Mouse (Mus musculus): ENCODE measurements around the gene Camta1.
"Not testable (repeated sequence)": the region's sequence is repeated elsewhere in the genome, so short reads cannot be mapped to it uniquely, and the experiment has no call there.

Camta1 gene

DNA sequence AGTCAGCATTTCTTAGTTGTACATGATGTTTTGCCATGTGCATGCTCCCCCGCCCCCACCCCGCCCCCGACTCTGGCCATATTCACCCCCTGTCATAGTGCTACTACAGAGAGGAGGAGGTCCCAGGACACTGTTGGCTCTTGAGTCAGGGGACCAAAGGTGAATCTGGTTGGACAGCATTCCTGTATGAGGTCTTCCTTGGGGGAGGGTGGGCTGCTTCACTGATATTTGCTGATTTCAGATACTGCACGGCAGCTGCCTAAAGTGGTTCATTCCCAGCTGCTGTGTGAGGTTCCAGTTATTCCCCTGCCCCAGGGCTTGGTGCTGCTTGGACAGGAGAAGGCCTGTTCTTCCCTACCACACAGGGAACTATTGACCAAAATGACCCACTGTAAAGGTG lies 973.2 kb downstream of the Camta1 start:
- no peak for DNase-seq (ENCODE audit: low spot score)

DNA sequence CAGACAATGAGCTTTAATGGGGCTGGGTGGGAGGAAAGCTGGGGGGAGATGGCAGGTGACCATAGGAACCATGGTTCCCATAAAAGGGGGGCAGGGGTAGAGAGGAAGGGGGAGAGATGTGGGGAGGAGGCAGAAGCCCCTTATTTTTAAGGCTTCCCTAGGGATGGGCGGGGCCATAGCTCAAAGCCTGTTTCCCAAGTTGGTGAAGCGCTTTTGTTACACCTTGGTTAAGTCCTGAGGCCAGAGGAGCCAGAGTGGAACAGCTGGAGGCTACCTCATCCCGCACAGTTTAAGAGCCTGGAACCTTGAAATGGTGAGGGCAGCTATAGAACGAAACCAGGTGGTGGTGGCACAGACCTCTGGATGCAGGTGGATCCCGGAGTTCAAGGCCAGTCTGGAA lies 973.8 kb downstream of the Camta1 start:
- DNase-seq (ENCODE audit: low spot score) = no peak

DNA sequence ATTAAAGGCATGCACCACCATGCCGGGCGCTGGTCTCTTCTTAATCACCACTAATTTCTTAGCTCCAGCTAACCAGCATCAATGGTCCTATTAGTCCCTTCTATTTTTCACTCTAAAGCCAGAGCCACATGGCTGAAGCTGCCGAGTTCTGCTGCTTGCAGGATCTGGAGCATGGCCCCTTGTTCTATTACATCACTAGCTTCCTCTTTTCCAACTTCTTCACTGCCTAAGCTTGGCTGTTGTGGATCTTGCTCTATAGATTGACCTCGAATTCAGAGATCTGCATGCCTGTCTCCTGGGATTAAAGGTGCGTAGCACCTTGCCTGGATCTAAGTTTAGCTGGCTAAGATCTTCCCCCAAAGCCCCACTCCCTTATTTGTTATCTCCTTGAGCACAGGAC lies 979.0 kb downstream of the Camta1 start:
- no peak for DNase-seq (ENCODE audit: low spot score)

DNA sequence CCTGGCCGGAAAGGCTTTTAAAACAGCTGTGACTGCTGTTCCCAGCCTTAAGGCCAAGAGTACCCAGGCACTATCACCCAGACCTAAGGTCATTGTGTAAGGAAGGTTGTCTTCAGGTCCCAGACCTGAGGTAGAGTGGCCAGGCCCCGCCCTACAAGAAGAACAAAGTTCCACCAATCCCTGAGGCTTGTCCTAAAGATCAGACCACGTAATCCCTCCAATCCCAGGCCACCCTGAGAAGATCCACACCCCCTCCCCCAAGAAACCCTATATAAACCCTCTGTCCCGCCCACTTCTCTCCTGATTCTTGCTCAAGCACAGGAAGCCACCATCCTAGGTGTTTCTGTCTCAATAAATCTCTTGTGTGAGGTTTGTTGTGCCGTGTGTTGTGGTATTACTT lies 981.3 kb downstream of the Camta1 start:
- DNase-seq (ENCODE audit: low spot score) = no peak

DNA sequence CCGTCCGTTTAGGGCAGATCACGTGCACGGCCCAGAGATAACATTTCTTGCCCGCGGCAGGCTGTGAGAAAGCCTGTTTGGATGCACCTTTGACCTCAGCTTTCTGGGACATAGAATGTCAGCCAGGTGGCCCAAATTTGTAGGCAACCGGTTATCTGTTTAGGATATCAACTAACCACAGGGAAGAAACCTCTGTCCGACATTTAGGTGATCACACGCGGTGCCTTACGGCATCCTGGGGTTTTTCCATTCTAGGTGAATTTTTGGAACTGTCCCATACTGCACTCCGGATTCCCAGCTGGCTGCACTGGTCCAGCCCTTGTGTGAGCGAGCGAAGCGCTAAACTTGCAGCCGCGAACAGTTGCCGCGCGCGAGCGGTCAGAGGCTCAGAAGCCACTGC lies 982.0 kb downstream of the Camta1 start:
- no peak for DNase-seq (ENCODE audit: low spot score)

DNA sequence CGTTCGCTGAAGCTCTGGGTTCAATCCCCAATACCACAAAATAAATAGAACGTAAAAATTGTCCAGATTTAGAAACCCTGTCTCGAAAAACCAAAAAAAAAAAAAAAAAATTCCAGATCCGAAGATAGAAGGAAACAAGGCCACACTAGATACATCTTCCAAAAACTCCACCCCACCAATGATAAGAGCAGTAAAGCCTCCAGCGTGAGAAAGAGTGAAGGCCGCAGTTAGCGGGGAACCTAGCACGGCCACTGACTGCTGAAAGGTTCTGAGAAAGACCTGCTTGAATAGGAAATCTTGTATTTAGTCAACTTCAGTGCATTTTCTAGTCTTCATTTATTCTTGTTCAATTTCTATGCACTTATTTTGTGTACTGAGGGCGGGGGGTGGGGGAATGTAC lies 986.3 kb downstream of the Camta1 start:
- DNase-seq (ENCODE audit: low spot score) = no peak

DNA sequence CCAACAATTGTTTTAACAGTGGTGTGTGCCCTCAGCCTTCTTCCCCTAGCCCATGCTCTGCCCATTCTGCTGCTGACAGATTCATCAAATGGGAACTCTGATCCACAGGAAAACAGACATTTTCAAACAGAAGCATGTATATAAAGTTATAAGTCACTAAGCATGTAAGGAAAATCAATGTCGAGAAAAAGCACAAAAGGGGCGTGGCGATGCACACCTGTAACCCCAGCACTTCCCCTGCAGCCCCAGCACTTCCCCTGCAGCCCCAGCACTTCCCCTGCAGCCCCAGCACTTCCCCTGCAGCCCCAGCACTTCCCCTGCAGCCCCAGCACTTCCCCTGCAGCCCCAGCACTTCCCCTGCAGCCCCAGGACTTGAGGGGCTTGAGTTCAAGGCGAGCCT lies 987.3 kb downstream of the Camta1 start:
- not testable (repeated sequence) for DNase-seq (ENCODE audit: low spot score)

DNA sequence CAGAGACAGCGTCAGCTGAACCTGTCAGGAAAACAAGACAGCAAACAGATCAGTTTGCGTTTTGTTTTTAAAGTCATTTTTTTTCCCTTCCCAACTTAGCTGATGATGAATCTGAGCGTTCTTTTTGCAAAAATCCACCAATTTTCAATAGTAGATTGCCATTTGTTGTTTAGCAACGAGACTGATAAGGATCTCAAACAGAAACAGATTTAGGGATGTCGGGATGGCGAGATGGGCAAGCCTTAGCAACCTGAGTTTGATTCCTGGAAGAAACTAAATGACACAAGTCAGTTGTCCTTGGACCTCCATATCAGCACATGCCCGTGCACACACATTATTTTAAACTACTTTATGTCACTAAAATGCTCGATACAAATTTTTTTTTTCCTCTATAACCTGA lies 989.0 kb downstream of the Camta1 start:
- DNase-seq (ENCODE audit: low spot score) = no peak

DNA sequence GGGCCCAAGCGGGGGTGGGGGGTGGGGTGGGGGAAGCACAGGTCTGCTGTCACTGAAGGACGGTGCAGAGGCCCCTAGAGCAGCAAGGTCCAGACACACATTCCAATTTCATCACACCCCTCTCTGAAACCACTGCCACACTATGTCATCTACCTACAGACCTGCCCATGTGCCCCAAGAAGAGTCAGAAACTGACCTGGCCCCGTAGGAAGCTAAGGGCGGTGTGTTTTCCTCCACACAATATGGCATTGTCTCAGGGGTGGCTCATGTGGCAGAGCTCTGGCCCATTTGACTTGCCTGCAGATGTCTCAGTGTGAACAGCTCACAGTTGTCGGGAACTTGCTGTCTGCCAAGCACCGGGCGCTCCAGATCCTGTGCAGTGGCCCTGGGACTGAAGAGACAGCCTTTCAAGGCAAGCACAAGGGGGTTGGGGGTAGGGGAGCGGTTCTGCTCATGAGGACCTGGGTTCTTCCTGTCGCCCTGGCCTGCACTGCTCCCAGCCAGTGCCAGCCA lies 989.5 kb downstream of the Camta1 start:
- DNase-seq (ENCODE audit: low spot score) = no peak

DNA sequence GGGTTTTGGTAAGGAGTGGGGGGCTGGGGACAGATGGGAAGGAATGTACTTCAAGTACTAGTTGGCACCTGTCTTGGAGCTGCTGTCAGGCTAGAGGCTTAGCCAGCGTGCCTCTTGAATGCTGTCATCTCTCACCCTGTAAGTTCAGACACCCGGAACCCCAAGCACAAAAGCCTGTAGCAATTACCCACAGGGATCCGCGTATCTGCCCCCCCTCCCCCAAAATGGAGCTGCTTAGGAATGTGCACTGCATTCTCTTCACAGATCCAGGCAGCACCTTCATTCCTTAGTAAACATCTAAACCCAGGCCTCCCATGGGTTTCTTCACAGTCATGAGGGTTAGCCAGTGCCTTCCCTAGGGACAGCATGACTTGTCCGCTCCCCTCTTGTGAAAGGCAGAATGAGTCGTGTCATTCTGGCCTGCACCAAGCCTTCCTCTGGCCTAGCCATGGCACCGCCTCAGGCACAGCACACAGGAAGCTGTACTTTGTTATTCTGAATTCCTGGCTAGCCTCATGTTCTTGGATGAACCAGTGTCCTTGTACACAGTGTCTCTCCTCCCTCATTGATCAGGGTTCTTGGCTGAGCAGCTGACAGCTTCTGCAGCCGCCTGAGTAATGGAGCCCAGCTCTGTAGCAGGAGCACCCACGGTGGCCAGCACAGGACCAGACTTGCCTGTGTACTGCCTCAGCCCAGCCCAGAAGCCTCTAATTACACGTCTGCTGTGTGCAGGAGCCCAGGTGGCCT lies 990.1 kb downstream of the Camta1 start:
- no peak for DNase-seq (ENCODE audit: low spot score)

DNA sequence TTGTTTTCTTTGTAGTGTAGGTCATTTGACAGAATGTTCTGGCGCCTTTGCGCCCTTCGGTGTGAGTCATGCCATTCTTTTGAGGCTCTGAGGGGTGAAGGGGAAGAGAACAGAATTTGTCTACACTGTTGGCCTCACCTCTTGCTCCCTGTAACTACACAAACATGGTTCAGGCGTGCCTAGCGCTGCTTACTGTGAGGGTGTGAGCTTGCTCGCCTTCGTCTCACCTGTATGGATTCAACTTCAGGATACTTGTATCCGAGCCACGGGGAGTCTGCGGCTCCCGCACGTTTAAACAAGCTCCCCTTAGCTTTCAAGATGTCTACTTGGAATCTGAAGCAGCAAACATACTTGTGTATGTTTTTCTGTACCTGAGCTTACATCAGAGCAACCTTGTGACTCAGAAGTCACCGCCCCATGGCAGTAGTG lies 990.7 kb downstream of the Camta1 start:
- no peak for DNase-seq (ENCODE audit: low spot score)

DNA sequence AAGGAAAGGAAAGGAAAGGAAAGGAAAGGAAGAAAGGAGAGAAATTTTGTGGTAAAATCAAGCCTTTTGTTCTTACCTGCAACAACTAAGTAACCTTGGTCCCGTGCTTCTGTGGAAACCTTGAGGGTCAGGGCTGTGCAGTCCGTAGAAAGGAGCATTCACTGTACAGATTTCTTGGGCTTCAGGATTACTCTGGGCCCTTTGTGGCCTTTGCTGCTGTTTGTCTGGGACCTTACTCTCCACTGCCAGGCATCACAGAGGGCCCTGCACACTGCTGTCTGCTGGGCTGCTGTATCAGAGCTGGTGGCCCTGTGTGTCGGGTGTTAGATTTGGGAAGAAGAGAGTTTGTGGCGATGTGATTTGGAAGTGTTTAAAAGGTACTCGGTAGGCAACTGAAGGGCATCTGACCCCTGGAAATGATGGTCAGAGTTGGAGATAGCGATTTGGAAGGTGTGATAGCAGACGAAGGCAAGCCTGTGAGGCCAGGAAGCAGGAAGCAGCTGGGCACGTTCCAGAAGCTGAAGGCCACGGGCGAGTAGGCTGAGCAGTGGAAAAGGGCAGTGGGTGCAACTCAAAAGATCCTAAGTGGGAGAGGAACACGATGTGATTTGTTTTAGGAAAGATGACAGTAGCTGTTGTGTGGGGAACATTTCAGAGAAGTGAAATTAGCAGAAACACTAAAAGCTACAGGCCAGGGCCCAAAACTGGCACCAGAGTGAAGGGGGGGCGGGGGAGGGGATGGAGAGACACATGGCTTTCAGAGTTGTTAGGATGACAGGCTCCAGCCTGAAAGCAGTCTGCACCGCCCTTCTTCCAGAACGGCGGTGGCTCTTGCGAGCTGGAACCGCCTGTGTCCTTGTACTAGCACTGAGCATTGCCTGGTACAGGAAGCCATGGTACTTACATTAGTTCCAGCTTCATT lies 992.1 kb downstream of the Camta1 start:
- no peak for DNase-seq (ENCODE audit: low spot score)

DNA sequence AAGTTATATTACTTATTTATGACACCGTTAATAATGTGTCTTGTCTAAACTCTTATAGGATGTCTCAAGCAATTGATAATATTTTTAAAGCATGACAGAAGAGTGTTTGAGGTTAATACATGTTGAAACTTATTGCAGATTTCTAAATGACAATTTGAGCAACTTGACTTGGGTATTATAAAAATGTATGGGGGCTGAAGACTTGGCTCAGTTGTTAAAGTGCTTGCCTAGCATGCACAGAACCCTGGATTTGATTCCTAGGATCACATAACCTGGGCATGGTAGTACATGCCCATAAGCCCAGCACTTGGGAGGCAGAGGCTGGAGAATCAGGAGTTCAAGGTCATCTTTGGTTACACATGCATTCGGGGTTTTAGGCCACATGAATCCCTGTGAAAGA lies 992.8 kb downstream of the Camta1 start:
- no peak for DNase-seq (ENCODE audit: low spot score)

DNA sequence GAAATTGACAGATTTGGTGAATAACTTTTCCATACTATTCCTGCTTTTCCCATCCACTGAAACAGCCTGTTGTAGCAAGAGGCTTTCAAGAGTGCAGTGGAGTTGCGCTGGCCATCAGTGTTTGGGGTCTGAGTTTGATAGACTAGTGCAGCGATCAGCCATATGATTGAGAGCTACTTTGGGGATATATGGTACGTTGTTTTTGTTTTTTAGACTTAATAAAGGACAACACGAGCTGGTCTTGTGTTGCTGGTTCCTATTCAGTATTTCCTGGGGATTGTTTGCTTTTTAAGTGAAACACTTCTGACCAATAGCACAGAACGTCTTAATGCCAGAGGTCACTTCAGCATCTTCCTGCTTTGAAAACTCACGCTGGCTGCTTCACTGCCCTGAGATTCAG lies 993.5 kb downstream of the Camta1 start:
- DNase-seq (ENCODE audit: low spot score) = no peak

Measured in T-cell, adult 2 months (primary cell).